Mouse (Mus musculus) gastrocnemius, adult 8-10 months (tissue): ENCODE data around the gene Krtap16-1. TPM values are rescaled to one million over a fixed set of nuclear protein-coding genes. Genes with fewer than 3 reads are reported as not detected.

Experiments
- DNase-seq, 2 experiments: peaks; one replicate each; pipeline ENCODE4 v3.0.0; 2022; ENCODE audit warnings: low spot score in 2 of 2
- total RNA-seq, 4 experiments: library from RNA; stranded (reverse); gene quantifications; 2 replicates each; pipeline ENCODE4 v1.2.4; 2022

Krtap16-1 gene
- total RNA-seq, 4 experiments from 2014 or later: not detected

DNA sequence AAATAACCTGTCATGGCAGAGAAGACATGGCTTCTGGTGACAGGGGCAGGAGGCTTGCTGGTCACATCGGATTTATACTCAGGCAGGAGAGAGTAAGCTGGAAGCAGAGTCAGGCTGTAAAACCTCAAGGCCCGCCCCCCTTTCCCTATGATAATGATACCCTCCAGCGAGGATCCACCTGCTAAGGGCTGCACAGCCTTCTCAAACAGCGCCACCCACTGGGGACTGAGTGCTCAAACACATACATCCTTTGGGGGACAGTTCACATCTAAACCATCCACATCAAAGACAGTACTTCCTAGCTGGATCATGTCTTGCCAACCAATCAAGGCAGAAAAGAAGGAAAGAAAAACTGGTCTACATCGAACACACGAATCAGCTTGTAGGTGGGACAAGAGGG, 22.2 kb downstream of the Krtap16-1 start:
- DNase-seq: no peak

DNA sequence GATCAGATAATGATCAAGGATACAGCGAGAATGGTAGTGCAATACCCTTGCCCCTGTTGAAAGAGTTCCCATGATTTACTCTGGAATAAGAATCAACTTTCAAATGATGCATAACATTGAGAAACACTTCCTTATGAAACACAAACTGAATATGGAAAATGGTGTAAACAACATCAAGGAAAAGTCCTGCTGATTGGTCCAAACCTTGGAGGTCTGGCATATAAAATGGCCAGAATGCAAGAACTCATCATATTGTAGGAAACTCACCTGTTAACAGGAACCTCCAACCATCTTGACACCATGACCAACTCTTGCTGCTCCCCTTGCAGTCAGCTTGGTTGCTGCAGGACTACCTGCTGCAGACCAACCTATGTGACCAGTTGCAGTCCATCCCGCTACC, 38.2 kb downstream of the Krtap16-1 start, which contains the start of gene Krtap9-5:
TSS of gene Krtap9-5 (plus strand) at position 301 of the 400 bp plus-strand sequence.
- DNase-seq: no peak

DNA sequence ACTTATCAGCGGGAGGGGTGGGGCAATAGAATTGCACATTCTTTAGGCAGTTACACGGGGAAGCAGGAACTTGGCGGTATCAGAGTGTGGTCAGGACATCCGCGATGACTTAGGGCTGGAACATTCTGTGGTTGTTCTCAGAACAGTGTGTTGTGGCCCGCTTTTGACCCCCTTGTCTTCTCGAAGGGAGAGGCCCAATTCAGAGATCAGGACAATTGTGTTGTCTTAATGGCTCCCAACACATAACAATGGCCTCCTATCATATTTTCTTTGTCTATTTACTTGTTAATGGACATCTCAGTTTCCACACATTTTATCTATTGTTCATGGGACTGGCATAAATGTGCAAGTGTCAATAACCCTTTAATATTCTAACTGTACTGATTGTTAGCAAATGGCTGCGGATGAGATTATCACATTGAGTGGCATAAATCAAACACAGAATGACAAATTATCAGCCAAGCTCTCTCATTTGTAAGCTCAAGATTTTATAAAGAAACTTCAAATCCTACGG, 48.6 kb downstream of the Krtap16-1 start:
- DNase-seq: no peak

DNA sequence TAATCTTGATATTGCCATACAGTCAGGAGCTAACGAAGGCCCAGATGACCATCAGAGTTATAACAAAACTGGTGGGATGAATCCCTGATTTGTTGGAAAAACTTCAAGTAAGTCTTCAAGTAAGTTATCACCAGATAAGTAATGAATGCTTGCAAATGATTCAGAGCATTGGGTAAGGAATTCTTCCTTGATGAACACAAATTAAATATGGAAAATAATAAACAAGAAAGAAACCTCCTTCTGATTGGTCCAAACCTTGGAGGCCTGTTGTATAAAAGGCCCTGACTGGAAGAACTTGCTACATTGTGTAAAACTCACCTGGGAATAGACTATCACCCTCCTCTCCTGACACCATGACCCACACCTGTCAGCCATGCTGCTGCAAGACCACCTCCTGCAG, 50.4 kb downstream of the Krtap16-1 start, which contains the start of gene Krtap31-2:
TSS of gene Krtap31-2 (plus strand) at position 301 of the 400 bp plus-strand sequence.
- DNase-seq: no peak

Other genes starting within 250 kb of the Krtap16-1 start
- gene Gm11595, start 213.7 kb downstream of the Krtap16-1 start, total RNA-seq: not detected
- gene Krtap4-8, start 205.9 kb downstream of the Krtap16-1 start, total RNA-seq: not detected
- not detected for gene Krtap4-9, start 201.4 kb downstream of the Krtap16-1 start, total RNA-seq
- not detected for gene Gm11596, start 193.1 kb downstream of the Krtap16-1 start, total RNA-seq
- gene Gm11569, start 187.7 kb downstream of the Krtap16-1 start, total RNA-seq: not detected
- gene Gm11554, start 182.2 kb downstream of the Krtap16-1 start, total RNA-seq: not detected
- gene Krtap4-13, start 176.7 kb downstream of the Krtap16-1 start, total RNA-seq: not detected
- gene Gm11564, start 170.9 kb downstream of the Krtap16-1 start, total RNA-seq: not detected
- not detected for gene 2300003K06Rik, start 148.5 kb downstream of the Krtap16-1 start, total RNA-seq
- not detected for gene Krtap4-16, start 135.0 kb downstream of the Krtap16-1 start, total RNA-seq
- not detected for gene Gm11568, start 128.7 kb downstream of the Krtap16-1 start, total RNA-seq
- gene Gm11559, start 122.1 kb downstream of the Krtap16-1 start, total RNA-seq: not detected
- not detected for gene Krtap9-1, start 113.2 kb downstream of the Krtap16-1 start, total RNA-seq
- gene Gm11567, start 107.4 kb downstream of the Krtap16-1 start, total RNA-seq: not detected
- gene Krtap31-1, start 78.7 kb downstream of the Krtap16-1 start, total RNA-seq: not detected
- not detected for gene Gm11565, start 71.8 kb downstream of the Krtap16-1 start, total RNA-seq
- not detected for gene Krtap31-2, start 50.3 kb downstream of the Krtap16-1 start, total RNA-seq
- gene Krtap9-5, start 38.1 kb downstream of the Krtap16-1 start, total RNA-seq: not detected
- gene Krtap29-1, start 7.5 kb downstream of the Krtap16-1 start, total RNA-seq: not detected
- not detected for gene Krtap17-1, start 7.4 kb upstream of the Krtap16-1 start, total RNA-seq
- gene Krt33a, start 29.6 kb upstream of the Krtap16-1 start, total RNA-seq: not detected
- not detected for gene Krt33b, start 43.3 kb upstream of the Krtap16-1 start, total RNA-seq
- gene Krt34, start 55.0 kb upstream of the Krtap16-1 start, total RNA-seq: not detected
- gene Krt31, start 64.0 kb upstream of the Krtap16-1 start, total RNA-seq: not detected
- not detected for gene Krt32, start 101.6 kb upstream of the Krtap16-1 start, total RNA-seq
- gene Krt35, start 109.6 kb upstream of the Krtap16-1 start, total RNA-seq: not detected
- gene Krt36, start 119.0 kb upstream of the Krtap16-1 start, total RNA-seq: not detected
- not detected for gene Krt13, start 135.0 kb upstream of the Krtap16-1 start, total RNA-seq
- gene Krt15, start 149.3 kb upstream of the Krtap16-1 start, total RNA-seq: not detected
- 1 to 10 TPM in 1 of 4 experiments, under 1 TPM in 1, not detected in 2; 0.35 to 1.1 TPM for gene Krt19, start 162.1 kb upstream of the Krtap16-1 start, total RNA-seq
- not detected for gene Krt9, start 206.6 kb upstream of the Krtap16-1 start, total RNA-seq
- gene Krt14, start 221.0 kb upstream of the Krtap16-1 start, total RNA-seq: not detected